Mouse (Mus musculus): ENCODE measurements around the gene Eif6.
A peak's percentile ranks its signal among the peaks of the same experiment; 100 is the strongest.

The Eif6 gene

GRCm38 (mm10) chr2:155823722-155824121, 3.0 kb downstream of the Eif6 start:
- DNase-seq (ENCODE audit: low spot score in 2 of 2), result no peak

- no peak for DNase-seq (ENCODE audit: low spot score in 2 of 2)
Measured at GRCm38 (mm10) chr2:155820779-155821178, 5.9 kb downstream of the Eif6 start.

- DNase-seq (ENCODE audit: low spot score in 2 of 2), result no peak
Measured at GRCm38 (mm10) chr2:155819449-155820251, 7.1 kb downstream of the Eif6 start.

GRCm38 (mm10) chr2:155819392-155819448, 7.5 kb downstream of the Eif6 start, which contains the start of gene BC029722:
TSS of gene BC029722 (minus strand) at chr2:155819426.
- no peak for DNase-seq (ENCODE audit: low spot score in 2 of 2)

GRCm38 (mm10) chr2:155818596-155819391, 7.9 kb downstream of the Eif6 start:
- peak; percentile 95 to 96 for DNase-seq (ENCODE audit: low spot score in 2 of 2)

- peak; percentile 64 to 82 for DNase-seq (ENCODE audit: low spot score in 2 of 2)
Measured at GRCm38 (mm10) chr2:155817301-155818245, 9.2 kb downstream of the Eif6 start.

- no peak for DNase-seq (ENCODE audit: low spot score in 2 of 2)
Measured at GRCm38 (mm10) chr2:155816179-155816578, 10.5 kb downstream of the Eif6 start.

GRCm38 (mm10) chr2:155814829-155815228, 11.9 kb downstream of the Eif6 start:
- no peak for DNase-seq (ENCODE audit: low spot score in 2 of 2)

- DNase-seq (ENCODE audit: low spot score in 2 of 2), result no peak
Measured at GRCm38 (mm10) chr2:155812637-155813036, 14.1 kb downstream of the Eif6 start.

GRCm38 (mm10) chr2:155811821-155812396, 14.8 kb downstream of the Eif6 start:
- peak; percentile 72 to 78 for DNase-seq (ENCODE audit: low spot score in 2 of 2)

GRCm38 (mm10) chr2:155809620-155810019, 17.1 kb downstream of the Eif6 start:
- no peak for DNase-seq (ENCODE audit: low spot score in 2 of 2)

- no peak for DNase-seq (ENCODE audit: low spot score in 2 of 2)
Measured at GRCm38 (mm10) chr2:155807408-155807807, 19.3 kb downstream of the Eif6 start.

GRCm38 (mm10) chr2:155806548-155806947, 20.2 kb downstream of the Eif6 start:
- no peak for DNase-seq (ENCODE audit: low spot score in 2 of 2)

GRCm38 (mm10) chr2:155805925-155806255, 20.8 kb downstream of the Eif6 start:
- DNase-seq (ENCODE audit: low spot score in 2 of 2), result no peak

GRCm38 (mm10) chr2:155805231-155805924, 21.3 kb downstream of the Eif6 start:
- DNase-seq (ENCODE audit: low spot score in 2 of 2), result no peak

GRCm38 (mm10) chr2:155804053-155804452, 22.7 kb downstream of the Eif6 start:
- no peak for DNase-seq (ENCODE audit: low spot score in 2 of 2)

GRCm38 (mm10) chr2:155802761-155803160, 24.0 kb downstream of the Eif6 start:
- no peak for DNase-seq (ENCODE audit: low spot score in 2 of 2)

- no peak for DNase-seq (ENCODE audit: low spot score in 2 of 2)
Measured at GRCm38 (mm10) chr2:155798613-155799012, 28.1 kb downstream of the Eif6 start.

GRCm38 (mm10) chr2:155794674-155795445, 31.9 kb downstream of the Eif6 start:
- no peak for DNase-seq (ENCODE audit: low spot score in 2 of 2)

GRCm38 (mm10) chr2:155792899-155793298, 33.8 kb downstream of the Eif6 start:
- no peak for DNase-seq (ENCODE audit: low spot score in 2 of 2)
